Mouse (Mus musculus) liver, embryonic 11.5 days (tissue): Measurements from ENCODE around the gene Mchr1. TPM values are rescaled to one million over a fixed set of nuclear protein-coding genes. Genes with fewer than 3 reads are reported as not detected.

ENCODE experiments used
- ATAC-seq: fragments of 200-750 bp; cut with Nextera tagmentation; replicated peaks from 2 replicates; pipeline ENCODE4 v1.8.0; 2017; ENCODE audit warnings: moderate number of reproducible peaks, mild to moderate bottlenecking, moderate TSS enrichment, moderate library complexity; ENCODE audit not compliant: low FRiP score
- DNase-seq: peaks from one replicate; pipeline ENCODE4 v3.0.0-alpha.2; 2017; ENCODE audit warnings: low spot score
- H3K27ac ChIP-seq: fragments of 300-500 bp; sonication (generic); 2 replicates; pipeline ENCODE4 v1.5.1; 2014; ENCODE audit warnings: mild to moderate bottlenecking, low read depth, low read length, control low read depth
- H3K27me3 ChIP-seq: fragments of 300-500 bp; sonication (generic); replicated peaks from 2 replicates; pipeline ENCODE4 v1.6.1; 2014; ENCODE audit warnings: low read length, mixed read lengths; ENCODE audit not compliant: control insufficient read depth, insufficient read depth
- H3K36me3 ChIP-seq: fragments of 300-500 bp; sonication (generic); 2 replicates; pipeline ENCODE4 v1.6.1; 2014; ENCODE audit warnings: mild to moderate bottlenecking, low read length, moderate library complexity, mixed read lengths; ENCODE audit not compliant: control insufficient read depth, insufficient read depth
- H3K4me1 ChIP-seq: fragments of 300-500 bp; sonication (generic); replicated peaks from 2 replicates; pipeline ENCODE4 v1.6.1; 2014; ENCODE audit warnings: low read length, mixed read lengths; ENCODE audit not compliant: control insufficient read depth, insufficient read depth
- H3K4me2 ChIP-seq: fragments of 300-500 bp; sonication (generic); 2 replicates; pipeline ENCODE4 v1.6.1; 2014; ENCODE audit warnings: mild to moderate bottlenecking, control low read depth, moderate library complexity
- H3K4me3 ChIP-seq: fragments of 300-500 bp; sonication (generic); 2 replicates; pipeline ENCODE4 v1.5.1; 2014; ENCODE audit warnings: low read depth, low read length, control low read depth
- H3K9ac ChIP-seq: fragments of 300-500 bp; sonication (generic); 2 replicates; pipeline ENCODE4 v1.6.1; 2014; ENCODE audit warnings: low read depth, low read length, control low read depth
- H3K9me3 ChIP-seq: fragments of 300-500 bp; sonication (generic); 2 replicates; pipeline ENCODE4 v1.6.1; 2016; ENCODE audit warnings: low read length, inconsistent platforms, mixed read lengths; ENCODE audit not compliant: control insufficient read depth
- WGBS: fragments of 180-500 bp; shearing (Covaris S2); extraction: QIAGEN DNeasy Blood & Tissue Kit; methylation state at CpG from one replicate; pipeline ENCODE4 v1.1.7; 2014; 5-methylcytosine and 5-hydroxymethylcytosine counted together
- polyA plus RNA-seq: library from polyadenylated mRNA; unstranded; fragments of >200 nt; fragmentation: Nextera tagmentation; extraction: Ambion mirVana; gene quantifications from 2 replicates; pipeline ENCODE4 v1.2.1, GENCODE M21; 2014

The Mchr1 gene
- polyA plus RNA-seq, 1 experiment from 2014 or later: 0.12 TPM

GRCm38 (mm10) chr15:81272305-81273053, 37.2 kb downstream of the Mchr1 start:
- no peak overlapping the region for H3K4me3 ChIP-seq
- no peaks in the 10 kb centered on the region for H3K9me3 ChIP-seq
- no peaks in the 10 kb centered on the region for H3K27me3 ChIP-seq
- H3K27ac ChIP-seq: no peak overlapping the region
- no peak overlapping the region for H3K4me2 ChIP-seq
- no peak for DNase-seq
- WGBS: 24% methylated on average over 13 of the region's 13 CpGs
- no peaks in the 10 kb centered on the region for H3K36me3 ChIP-seq
- ATAC-seq: no peak
- no peak overlapping the region for H3K9ac ChIP-seq
- no peaks in the 10 kb centered on the region for H3K4me1 ChIP-seq

- H3K27me3 ChIP-seq: no peaks in the 10 kb centered on the region
- no peak for ATAC-seq
- no peak for DNase-seq
- no peaks in the 10 kb centered on the region for H3K9me3 ChIP-seq
- H3K36me3 ChIP-seq: no peaks in the 10 kb centered on the region
- no peak overlapping the region for H3K4me2 ChIP-seq
- no peak overlapping the region for H3K4me3 ChIP-seq
- no peak overlapping the region for H3K9ac ChIP-seq
- WGBS: 47% methylated on average over 2 of the region's 2 CpGs
- no peak overlapping the region for H3K27ac ChIP-seq
- H3K4me1 ChIP-seq: no peaks in the 10 kb centered on the region
Measured at GRCm38 (mm10) chr15:81273361-81273760, 38.1 kb downstream of the Mchr1 start.

- H3K4me2 ChIP-seq: no peak overlapping the region
Measured at GRCm38 (mm10) chr15:81277928-81278327, 42.6 kb downstream of the Mchr1 start.

GRCm38 (mm10) chr15:81278699-81279098, 43.4 kb downstream of the Mchr1 start:
- ATAC-seq: no peak
- no peak overlapping the region for H3K9ac ChIP-seq
- no peak overlapping the region for H3K4me2 ChIP-seq
- no peak overlapping the region for H3K4me3 ChIP-seq
- no peaks in the 10 kb centered on the region for H3K4me1 ChIP-seq
- no peaks in the 10 kb centered on the region for H3K36me3 ChIP-seq
- 79% methylated on average over 6 of the region's 6 CpGs for WGBS
- H3K27ac ChIP-seq: no peak overlapping the region
- DNase-seq: no peak
- no peaks in the 10 kb centered on the region for H3K27me3 ChIP-seq
- H3K9me3 ChIP-seq: no peaks in the 10 kb centered on the region

More at GRCm38 (mm10) chr15:81277928-81278327, 42.6 kb downstream of the Mchr1 start:
- Histone ChIP-seq H3K4me3 (no peak overlapping the region), H3K4me1 (no peaks in the 10 kb centered on the region), H3K9me3 (no peaks in the 10 kb centered on the region), H3K9ac (no peak overlapping the region), H3K27ac (no peak overlapping the region), H3K36me3 (no peaks in the 10 kb centered on the region), H3K27me3 (no peaks in the 10 kb centered on the region)
- no peak for DNase-seq
- no peak for ATAC-seq
- whole genome bisulfite sequencing: 42% methylated on average over 11 of the region's 11 CpGs

- Histone ChIP-seq H3K27ac (no peak overlapping the region), H3K4me2 (no peak overlapping the region), H3K4me1 (no peaks in the 10 kb centered on the region), H3K9ac (no peak overlapping the region), H3K27me3 (no peaks in the 10 kb centered on the region), H3K36me3 (no peaks in the 10 kb centered on the region), H3K4me3 (no peak overlapping the region), H3K9me3 (no peaks in the 10 kb centered on the region)
- DNase-seq (no peak), ATAC-seq (no peak)
- WGBS: 80% methylated on average over 9 of the region's 9 CpGs
Measured at GRCm38 (mm10) chr15:81284121-81284734, 48.9 kb downstream of the Mchr1 start.

Other genes with a start within 250 kb of the Mchr1 start
- 18.9 and 20.6 TPM in 2 replicates for gene Mrtfa, start 44.7 kb upstream of the Mchr1 start, polyA plus RNA-seq
- 71.9 and 74.6 TPM in 2 replicates for gene Slc25a17, start 125.3 kb downstream of the Mchr1 start, polyA plus RNA-seq
- gene St13, start 164.6 kb downstream of the Mchr1 start, polyA plus RNA-seq: 159 and 166 TPM in 2 replicates
- 12.4 and 13.1 TPM in 2 replicates for gene Xpnpep3, start 164.6 kb downstream of the Mchr1 start, polyA plus RNA-seq
- 1.7 and 2.0 TPM in 2 replicates for gene Dnajb7, start 172.8 kb downstream of the Mchr1 start, polyA plus RNA-seq
- gene Rbx1, start 230.8 kb downstream of the Mchr1 start, polyA plus RNA-seq: 505 and 532 TPM in 2 replicates